Mouse (Mus musculus): Measurements from ENCODE around the gene Epn1. TPM values are rescaled to one million over a fixed set of nuclear protein-coding genes. Genes with fewer than 3 reads are reported as not detected.

The Epn1 gene
- polyA plus RNA-seq, 1 experiment, result 483 TPM

DNA sequence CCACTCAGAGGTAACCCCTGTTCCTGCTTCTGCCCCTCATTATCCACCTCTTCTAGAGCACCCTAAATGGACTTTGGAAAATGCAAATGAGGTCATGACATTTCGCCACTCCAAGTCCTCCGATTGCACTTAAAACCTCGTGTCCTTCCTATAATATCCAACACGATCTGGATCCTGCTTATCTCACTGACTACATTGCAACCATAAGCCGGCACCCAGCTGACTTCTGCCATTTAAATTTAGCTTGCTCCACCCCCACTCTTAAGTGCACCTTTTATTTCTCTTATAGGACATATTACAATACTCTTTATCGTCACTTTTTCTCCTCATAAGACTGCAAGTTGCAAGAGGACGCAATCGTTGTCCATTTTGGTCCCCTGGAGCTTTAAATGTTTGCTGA lies 42.6 kb upstream of the Epn1 start:
- no peak overlapping the region for H3K4me3 ChIP-seq (ENCODE audit: low read depth, low read length)
- 61% methylated on average over 8 of the region's 8 CpGs for WGBS

DNA sequence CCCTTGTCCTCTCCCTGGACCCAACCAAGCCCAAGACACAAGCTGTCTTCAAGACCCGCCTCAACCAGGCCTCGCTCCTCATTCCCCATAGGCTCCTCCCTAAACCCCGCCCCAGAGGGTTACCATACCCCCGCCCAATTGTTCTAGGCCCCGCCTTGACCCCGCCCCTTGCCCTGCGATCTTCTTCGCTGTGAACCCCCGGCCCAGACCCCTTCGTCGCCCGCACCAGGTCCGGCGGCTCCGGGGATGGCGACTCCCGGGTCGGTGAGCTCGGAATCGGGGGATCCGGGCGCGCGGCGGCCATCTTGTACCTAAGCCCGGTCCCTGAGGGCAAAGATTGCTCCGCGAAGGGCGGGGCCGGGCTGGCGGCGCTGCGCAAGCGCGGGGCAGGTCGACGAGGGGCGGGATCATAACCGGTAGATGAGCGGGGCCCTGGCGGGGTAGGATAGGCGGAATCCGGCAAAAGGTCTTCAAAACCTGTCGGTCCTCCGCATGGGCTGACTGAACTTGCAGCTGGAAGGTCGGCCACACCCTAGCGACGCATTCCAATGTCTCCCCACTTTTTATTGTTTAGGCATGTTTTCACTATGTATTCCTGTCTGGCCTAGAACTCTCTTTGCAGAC lies 41.8 kb upstream of the Epn1 start, which contains the start of gene Zfp784:
Gene Zfp784, minus strand, starts transcription at position 338 of the 624 bp plus-strand sequence.
- H3K4me3 ChIP-seq (ENCODE audit: low read depth, low read length), result peak within 1 kb of the TSS; percentile 92
- peak within 1 kb of the TSS; percentile 88 for H3K27ac ChIP-seq (ENCODE audit: insufficient read depth, low read depth, low read length)
- H3K4me1 ChIP-seq (ENCODE audit: control insufficient read depth, insufficient read depth, insufficient read length, low read length), result peaks cover 2% of the 10 kb centered on the region; the same call in 1 of the 2 replicates
- H3K27me3 ChIP-seq (ENCODE audit: control insufficient read depth, insufficient read depth, low read length), result no peaks in the 10 kb centered on the region
- H3K36me3 ChIP-seq (ENCODE audit: control insufficient read depth, insufficient read depth, low read length), result peaks cover 6% of the 10 kb centered on the region
- WGBS, result under 1% methylated on average over 48 of the region's 48 CpGs
- TF ChIP-seq POLR2A (IDR thresholded peaks at IDR 0.05; ENCODE audit: low read depth, low read length) (peak; percentile 77), CTCF (IDR thresholded peaks at IDR 0.05; ENCODE audit: extremely low read depth, insufficient read length, insufficient replicate concordance, low read depth, low read length) (no peak)

More for the DNA sequence above, 42.6 kb upstream of the Epn1 start:
- TF ChIP-seq CTCF (IDR thresholded peaks at IDR 0.05; ENCODE audit: extremely low read depth, insufficient read length, insufficient replicate concordance, low read depth, low read length) (no peak), POLR2A (IDR thresholded peaks at IDR 0.05; ENCODE audit: low read depth, low read length) (no peak)
- H3K36me3 ChIP-seq (ENCODE audit: control insufficient read depth, insufficient read depth, low read length), result peaks cover 13% of the 10 kb centered on the region
- no peaks in the 10 kb centered on the region for H3K27me3 ChIP-seq (ENCODE audit: control insufficient read depth, insufficient read depth, low read length)
- H3K4me1 ChIP-seq (ENCODE audit: control insufficient read depth, insufficient read depth, insufficient read length, low read length), result peaks cover 2% of the 10 kb centered on the region; the same call in 1 of the 2 replicates
- H3K27ac ChIP-seq (ENCODE audit: insufficient read depth, low read depth, low read length), result no peak overlapping the region

DNA sequence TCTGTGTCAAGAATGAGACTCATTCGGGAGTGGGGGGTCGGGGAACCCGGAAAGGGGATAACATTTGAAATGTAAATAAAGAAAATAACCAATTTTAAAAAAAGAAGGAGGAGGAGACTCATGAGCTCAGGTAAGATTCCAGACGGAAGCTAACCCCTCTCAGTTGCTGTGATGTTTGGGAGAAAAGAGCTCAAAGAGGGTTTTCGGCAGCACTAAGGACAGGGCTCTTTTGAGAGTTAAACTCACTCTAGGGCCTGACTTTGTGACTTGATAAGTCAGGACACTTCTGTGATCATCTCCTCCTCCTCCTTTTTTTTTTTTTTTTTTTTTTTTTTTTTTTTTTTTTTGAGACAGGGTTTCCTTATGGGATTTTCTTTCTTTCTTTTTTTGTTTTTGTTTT lies 41.1 kb upstream of the Epn1 start:
- no peaks in the 10 kb centered on the region for H3K27me3 ChIP-seq (ENCODE audit: control insufficient read depth, insufficient read depth, low read length)
- peaks cover 2% of the 10 kb centered on the region; the same call in 1 of the 2 replicates for H3K4me1 ChIP-seq (ENCODE audit: control insufficient read depth, insufficient read depth, insufficient read length, low read length)
- H3K36me3 ChIP-seq (ENCODE audit: control insufficient read depth, insufficient read depth, low read length), result peaks cover 6% of the 10 kb centered on the region
- TF ChIP-seq POLR2A (IDR thresholded peaks at IDR 0.05; ENCODE audit: low read depth, low read length) (no peak), CTCF (IDR thresholded peaks at IDR 0.05; ENCODE audit: extremely low read depth, insufficient read length, insufficient replicate concordance, low read depth, low read length) (no peak)
- no peak overlapping the region; the same call in 1 of the 2 replicates for H3K27ac ChIP-seq (ENCODE audit: insufficient read depth, low read depth, low read length)
- H3K4me3 ChIP-seq (ENCODE audit: low read depth, low read length), result no peak overlapping the region; the same call in 1 of the 2 replicates
- WGBS, result 14% methylated on average over 5 of the region's 5 CpGs

DNA sequence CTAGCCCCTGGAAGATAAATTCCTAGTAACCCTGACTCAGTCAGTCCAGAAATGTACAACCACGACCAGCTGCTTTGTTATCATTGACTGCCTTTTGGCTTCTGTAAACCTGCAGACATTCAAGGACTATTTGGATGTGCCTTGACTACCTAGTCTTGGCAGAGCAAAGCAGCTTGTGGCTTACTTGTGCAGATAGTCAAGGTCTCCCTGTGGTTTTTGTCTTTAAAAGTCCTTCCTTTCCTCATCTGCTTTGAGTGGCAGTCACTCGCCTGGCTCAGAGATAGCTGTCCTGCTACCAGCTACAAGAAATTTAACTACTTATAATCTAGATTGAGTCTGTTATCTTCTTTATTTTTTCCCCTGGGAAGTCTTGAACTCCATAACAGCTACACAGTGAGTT lies 35.1 kb upstream of the Epn1 start:
- 61% methylated on average over 2 of the region's 2 CpGs for WGBS
- Histone ChIP-seq H3K36me3 (ENCODE audit: control insufficient read depth, insufficient read depth, low read length) (no peaks in the 10 kb centered on the region), H3K27ac (ENCODE audit: insufficient read depth, low read depth, low read length) (no peak overlapping the region), H3K4me1 (ENCODE audit: control insufficient read depth, insufficient read depth, insufficient read length, low read length) (no peaks in the 10 kb centered on the region), H3K27me3 (ENCODE audit: control insufficient read depth, insufficient read depth, low read length) (no peaks in the 10 kb centered on the region), H3K4me3 (ENCODE audit: low read depth, low read length) (no peak overlapping the region)
- TF ChIP-seq CTCF (IDR thresholded peaks at IDR 0.05; ENCODE audit: extremely low read depth, insufficient read length, insufficient replicate concordance, low read depth, low read length), result no peak
- no peak for TF ChIP-seq POLR2A (IDR thresholded peaks at IDR 0.05; ENCODE audit: low read depth, low read length)

DNA sequence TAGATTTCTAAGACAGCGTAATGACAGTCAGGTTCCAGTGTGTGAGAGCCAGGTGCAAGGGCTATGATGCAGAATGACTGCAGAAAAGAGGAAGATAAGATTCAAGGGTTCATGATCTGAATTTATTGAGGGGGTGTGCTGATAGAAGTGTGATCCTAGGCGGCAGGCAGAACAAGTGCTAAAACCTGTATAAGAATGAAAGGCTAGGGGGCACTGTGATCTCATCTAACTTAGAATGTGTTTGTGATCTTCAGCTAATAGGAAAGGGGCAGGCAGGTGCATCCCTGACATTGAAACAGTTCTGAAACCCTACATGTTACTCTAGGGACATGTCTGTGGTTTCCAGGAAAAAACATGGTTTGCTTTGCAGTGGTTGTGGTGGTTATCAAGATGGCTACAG lies 33.9 kb upstream of the Epn1 start:
- Histone ChIP-seq H3K4me3 (ENCODE audit: low read depth, low read length) (no peak overlapping the region), H3K27me3 (ENCODE audit: control insufficient read depth, insufficient read depth, low read length) (peaks cover 8% of the 10 kb centered on the region), H3K4me1 (ENCODE audit: control insufficient read depth, insufficient read depth, insufficient read length, low read length) (no peaks in the 10 kb centered on the region), H3K27ac (ENCODE audit: insufficient read depth, low read depth, low read length) (no peak overlapping the region), H3K36me3 (ENCODE audit: control insufficient read depth, insufficient read depth, low read length) (no peaks in the 10 kb centered on the region)
- no peak for TF ChIP-seq CTCF (IDR thresholded peaks at IDR 0.05; ENCODE audit: extremely low read depth, insufficient read length, insufficient replicate concordance, low read depth, low read length)
- TF ChIP-seq POLR2A (IDR thresholded peaks at IDR 0.05; ENCODE audit: low read depth, low read length), result no peak
- 75% methylated on average over 2 of the region's 2 CpGs for WGBS

DNA sequence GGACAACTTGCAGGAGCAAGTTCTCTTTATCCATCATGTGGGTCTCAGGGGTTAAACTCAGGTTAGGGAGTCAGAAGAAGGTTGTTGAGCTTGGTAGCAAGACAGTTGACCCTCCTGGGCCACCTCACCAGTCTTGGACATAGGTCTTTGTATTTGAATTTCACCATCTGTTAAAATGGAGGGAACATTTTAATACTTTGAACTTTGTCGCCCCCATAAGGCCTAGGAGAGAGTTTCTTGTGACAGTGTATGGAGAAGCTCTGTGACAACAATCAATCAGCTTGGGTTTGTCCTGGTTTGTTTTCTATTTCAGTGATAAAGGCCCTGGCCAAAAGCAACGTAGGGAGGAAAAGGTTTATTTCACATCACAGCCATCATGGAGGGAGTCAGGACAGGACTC lies 32.7 kb upstream of the Epn1 start:
- Histone ChIP-seq H3K4me1 (ENCODE audit: control insufficient read depth, insufficient read depth, insufficient read length, low read length) (no peaks in the 10 kb centered on the region; the same call in 1 of the 2 replicates), H3K27ac (ENCODE audit: insufficient read depth, low read depth, low read length) (no peak overlapping the region), H3K4me3 (ENCODE audit: low read depth, low read length) (no peak overlapping the region), H3K27me3 (ENCODE audit: control insufficient read depth, insufficient read depth, low read length) (peaks cover 20% of the 10 kb centered on the region), H3K36me3 (ENCODE audit: control insufficient read depth, insufficient read depth, low read length) (no peaks in the 10 kb centered on the region)
- WGBS, result 9% methylated on average over 2 of the region's 2 CpGs
- no peak for TF ChIP-seq CTCF (IDR thresholded peaks at IDR 0.05; ENCODE audit: extremely low read depth, insufficient read length, insufficient replicate concordance, low read depth, low read length)
- TF ChIP-seq POLR2A (IDR thresholded peaks at IDR 0.05; ENCODE audit: low read depth, low read length), result no peak
